Comparison of ENCODE assay signal across 23 mouse cellular contexts in the genomic region with DNA sequence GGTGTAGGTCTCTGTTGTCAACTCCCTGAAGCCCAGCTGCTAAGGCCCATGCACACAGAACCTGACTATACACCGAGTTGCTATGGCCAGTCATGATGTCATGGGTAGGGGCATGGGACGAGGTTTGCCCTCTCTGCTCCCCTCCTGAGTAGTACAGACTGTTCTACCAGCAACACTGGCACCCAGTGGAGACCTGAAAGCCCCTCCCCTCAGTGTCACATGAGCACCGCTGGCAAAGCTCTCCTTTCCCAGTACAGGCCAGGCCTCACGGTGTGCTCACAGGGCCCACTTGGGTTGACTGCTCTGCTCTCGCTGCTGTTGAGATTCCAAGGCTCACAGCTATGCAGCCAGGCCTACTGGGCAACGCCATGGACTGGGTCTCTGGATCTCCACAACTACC. TPM values are rescaled to one million over a fixed set of nuclear protein-coding genes. Genes with fewer than 3 reads are reported as not detected.
DNase-seq lines count a peak whose midpoint lies in the region; ATAC-seq and TF ChIP-seq lines count a peak whose summit lies in the region.
"Had no signal": no experiment of that assay in that cellular context is flagged by ENCODE, and none has a peak within 500 bp of the region (broad histone marks: within the 10 kb centered on the region; RNA-seq: fewer than 3 reads in every experiment).

No protein-coding gene starts in this region.

- H3K27me3 ChIP-seq in hindbrain, embryonic 15.5 days = peaks cover 8% of the 10 kb centered on the region; the same call in 1 of the 2 replicates
- H3K27me3 ChIP-seq in hindbrain, embryonic 11.5 days (ENCODE audit: control insufficient read depth, insufficient read depth, low read length) = peaks cover 2% of the 10 kb centered on the region

- no peaks in the 10 kb centered on the region for H3K4me1 ChIP-seq in hindbrain, embryonic 15.5 days (replicated peaks)
- no peaks in the 10 kb centered on the region for H3K4me1 ChIP-seq in hindbrain, embryonic 11.5 days (replicated peaks; ENCODE audit: control insufficient read depth, insufficient read depth, low read length)
- peaks cover 2% of the 10 kb centered on the region; the same call in 1 of the 2 replicates for H3K4me1 ChIP-seq in lung, adult 2 months (ENCODE audit: control insufficient read depth, insufficient read depth, low read length)
- H3K4me1 ChIP-seq: stomach, embryonic 15.5 days had no signal

- H3K4me3 ChIP-seq in hindbrain, embryonic 15.5 days = no peak overlapping the region
- no peak overlapping the region for H3K4me3 ChIP-seq in hindbrain, embryonic 11.5 days (ENCODE audit: low read depth, low read length)
- no peak overlapping the region for H3K4me3 ChIP-seq in lung, adult 2 months (replicated peaks; ENCODE audit: extremely low read depth, low read depth, low read length)
- H3K4me3 ChIP-seq: forebrain, embryonic 10.5 days; limb, embryonic 13.5 days; neural tube, embryonic 15.5 days; stomach, embryonic 15.5 days had no signal

- H3K27ac ChIP-seq in hindbrain, embryonic 15.5 days (replicated peaks) = no peak overlapping the region
- no peak overlapping the region for H3K27ac ChIP-seq in hindbrain, embryonic 11.5 days (ENCODE audit: low read depth, low read length)
- H3K27ac ChIP-seq: forebrain, embryonic 10.5 days; limb, embryonic 13.5 days; neural tube, embryonic 15.5 days; stomach, embryonic 15.5 days had no signal

- no peak for DNase-seq in hindbrain, embryonic 11.5 days (ENCODE audit: low spot score)
- DNase-seq in lung, adult 2 months = no peak
- no peak for DNase-seq in lung, postnatal 4 days
- DNase-seq in frontal cortex, adult 2 months (ENCODE audit: extremely low spot score in 1 of 2, low spot score in 1 of 2) = no peak
- DNase-seq: adrenal gland, postnatal 25 days; cerebellum, adult 11-12 months; cerebellum, postnatal 25 days; embryo, embryonic 11 days; gastrocnemius, postnatal 10 days; heart, adult 18-20 months; kidney, adult 11 months; layer of hippocampus, adult 9-11 months; midbrain, embryonic 14.5 days; thymus, adult 2 months had no signal

- ATAC-seq in hindbrain, embryonic 15.5 days (ENCODE audit: low FRiP score, low read depth) = peak; percentile 38; the same call in 1 of the 2 replicates
- no peak for ATAC-seq in hindbrain, embryonic 11.5 days (ENCODE audit: low FRiP score)
- 0 out of 2 replicates have a peak, but pooled peaks have one; percentile 25 for ATAC-seq in erythroid progenitor cell, adult 5-6 weeks (replicated peaks; ENCODE audit: low FRiP score, poor library complexity, severe bottlenecking)
- 0 out of 2 replicates have a peak, but pooled peaks have one; percentile 14 for ATAC-seq in megakaryocyte progenitor cell, adult 5-6 weeks (replicated peaks; ENCODE audit: poor library complexity)
- no peak for ATAC-seq in frontal cortex, adult (ENCODE audit: low TSS enrichment)

- TF ChIP-seq CTCF in lung, adult 2 months (IDR thresholded peaks at IDR 0.05; ENCODE audit: insufficient read depth, low read length) = no peak

- H3K36me3 ChIP-seq in hindbrain, embryonic 15.5 days = no peaks in the 10 kb centered on the region
- no peaks in the 10 kb centered on the region for H3K36me3 ChIP-seq in hindbrain, embryonic 11.5 days (ENCODE audit: control insufficient read depth, insufficient read depth, low read length)
- H3K36me3 ChIP-seq: forebrain, embryonic 10.5 days; G1E; limb, embryonic 13.5 days; neural tube, embryonic 15.5 days; stomach, embryonic 15.5 days had no signal

- 73% methylated on average over 6 of the region's 6 CpGs for WGBS in hindbrain, embryonic 15.5 days
- 67% methylated on average over 6 of the region's 6 CpGs for WGBS in hindbrain, embryonic 11.5 days
- WGBS in lung, adult 2 months = 63% methylated on average over 6 of the region's 6 CpGs

- H3K9me3 ChIP-seq in hindbrain, embryonic 15.5 days = no peaks in the 10 kb centered on the region
- no peaks in the 10 kb centered on the region for H3K9me3 ChIP-seq in hindbrain, embryonic 11.5 days (ENCODE audit: control insufficient read depth, low read length)
- H3K9me3 ChIP-seq: forebrain, embryonic 10.5 days; G1E; limb, embryonic 13.5 days; neural tube, embryonic 15.5 days; stomach, embryonic 15.5 days had no signal

- no peak overlapping the region for H3K9ac ChIP-seq in hindbrain, embryonic 15.5 days
- no peak overlapping the region for H3K9ac ChIP-seq in hindbrain, embryonic 11.5 days (ENCODE audit: low read depth, low read length)
- H3K9ac ChIP-seq: limb, embryonic 13.5 days; neural tube, embryonic 15.5 days; stomach, embryonic 15.5 days had no signal

- H3K4me2 ChIP-seq in hindbrain, embryonic 15.5 days = no peak overlapping the region
- H3K4me2 ChIP-seq in hindbrain, embryonic 11.5 days (replicated peaks; ENCODE audit: low read depth, low read length) = no peak overlapping the region
- H3K4me2 ChIP-seq: limb, embryonic 13.5 days; neural tube, embryonic 15.5 days; stomach, embryonic 15.5 days had no signal

- TF ChIP-seq POLR2A in lung, adult 2 months (IDR thresholded peaks at IDR 0.05; ENCODE audit: borderline replicate concordance, extremely low read depth, low read depth, low read length) = 0 out of 2 replicates have a peak, but pooled peaks have one; percentile 8

RNA-seq across cellular contexts. Expression of a gene that starts 5.6 kb away (rescaled TPM):
- 1.7 and 1.9 TPM in 2 replicates for polyA plus RNA-seq in hindbrain, embryonic 15.5 days (2015; fragmentation: Nextera tagmentation; extraction: Ambion mirVana)
- 0.63 and 0.99 TPM in 2 replicates for polyA plus RNA-seq in hindbrain, embryonic 11.5 days (2014; fragmentation: Nextera tagmentation; extraction: Ambion mirVana)
- 0.38 and 0.56 TPM in 2 replicates for polyA plus RNA-seq in lung, adult 2 months (2012; rRNA removed)
- total RNA-seq in erythroid progenitor cell, adult 5-6 weeks (2015; ENCODE audit: low replicate concordance) = not detected in 2 replicates
- total RNA-seq in erythroid progenitor cell, adult 5-6 weeks (2017; ENCODE audit: low replicate concordance) = not detected in 2 replicates
- not detected in 2 replicates for total RNA-seq in megakaryocyte progenitor cell, adult 5-6 weeks (2015)
- not detected in 2 replicates for total RNA-seq in megakaryocyte progenitor cell, adult 5-6 weeks (2017)
- 0.18 and 0.42 TPM in 2 replicates for polyA plus RNA-seq in frontal cortex, adult 2 months (2012; rRNA removed)
- total RNA-seq: adrenal gland, postnatal 25 days; gastrocnemius, postnatal 10 days; heart, adult 18-20 months had no signal
- polyA plus RNA-seq: G1E had no signal

RNA-seq across cellular contexts. Expression of a gene that starts 27.7 kb away (rescaled TPM):
- polyA plus RNA-seq in hindbrain, embryonic 15.5 days (2015; fragmentation: Nextera tagmentation; extraction: Ambion mirVana) = 208 and 221 TPM in 2 replicates
- 210 and 222 TPM in 2 replicates for polyA plus RNA-seq in hindbrain, embryonic 11.5 days (2014; fragmentation: Nextera tagmentation; extraction: Ambion mirVana)
- polyA plus RNA-seq in lung, adult 2 months (2012; rRNA removed) = 46.6 and 53.5 TPM in 2 replicates
- 22.7 and 28.5 TPM in 2 replicates for total RNA-seq in erythroid progenitor cell, adult 5-6 weeks (2015; ENCODE audit: low replicate concordance)
- 58.2 and 58.3 TPM in 2 replicates for total RNA-seq in erythroid progenitor cell, adult 5-6 weeks (2017; ENCODE audit: low replicate concordance)
- total RNA-seq in megakaryocyte progenitor cell, adult 5-6 weeks (2015) = 97.9 and 114 TPM in 2 replicates
- total RNA-seq in megakaryocyte progenitor cell, adult 5-6 weeks (2017) = 313 and 335 TPM in 2 replicates
- polyA plus RNA-seq in frontal cortex, adult 2 months (2012; rRNA removed) = 177 and 187 TPM in 2 replicates

RNA-seq across cellular contexts. Expression of a gene that starts 27.9 kb away (rescaled TPM):
- polyA plus RNA-seq in hindbrain, embryonic 15.5 days (2015; fragmentation: Nextera tagmentation; extraction: Ambion mirVana) = 52.2 and 55.2 TPM in 2 replicates
- 62.3 and 65.6 TPM in 2 replicates for polyA plus RNA-seq in hindbrain, embryonic 11.5 days (2014; fragmentation: Nextera tagmentation; extraction: Ambion mirVana)
- polyA plus RNA-seq in lung, adult 2 months (2012; rRNA removed) = 17.1 and 23.3 TPM in 2 replicates
- total RNA-seq in erythroid progenitor cell, adult 5-6 weeks (2015; ENCODE audit: low replicate concordance) = 2.5 and 5.4 TPM in 2 replicates
- total RNA-seq in erythroid progenitor cell, adult 5-6 weeks (2017; ENCODE audit: low replicate concordance) = 1.4 and 9.1 TPM in 2 replicates
- 40.1 and 42.7 TPM in 2 replicates for total RNA-seq in megakaryocyte progenitor cell, adult 5-6 weeks (2015)
- 24.7 and 29.4 TPM in 2 replicates for total RNA-seq in megakaryocyte progenitor cell, adult 5-6 weeks (2017)
- polyA plus RNA-seq in frontal cortex, adult 2 months (2012; rRNA removed) = 66.9 and 72.8 TPM in 2 replicates

RNA-seq across cellular contexts. Expression of a gene that starts 55.4 kb away (rescaled TPM):
- polyA plus RNA-seq in hindbrain, embryonic 15.5 days (2015; fragmentation: Nextera tagmentation; extraction: Ambion mirVana) = 1.1 and 1.2 TPM in 2 replicates
- polyA plus RNA-seq in hindbrain, embryonic 11.5 days (2014; fragmentation: Nextera tagmentation; extraction: Ambion mirVana) = 1.1 and 2.0 TPM in 2 replicates
- 0.31 and 0.91 TPM in 2 replicates for polyA plus RNA-seq in lung, adult 2 months (2012; rRNA removed)
- total RNA-seq in erythroid progenitor cell, adult 5-6 weeks (2015; ENCODE audit: low replicate concordance) = not detected in 2 replicates
- not detected in 2 replicates for total RNA-seq in erythroid progenitor cell, adult 5-6 weeks (2017; ENCODE audit: low replicate concordance)
- 0.30 TPM in 1 of 2 replicates, not detected in the other for total RNA-seq in megakaryocyte progenitor cell, adult 5-6 weeks (2015)
- 0.24 and 0.50 TPM in 2 replicates for total RNA-seq in megakaryocyte progenitor cell, adult 5-6 weeks (2017)
- 1.5 and 1.8 TPM in 2 replicates for polyA plus RNA-seq in frontal cortex, adult 2 months (2012; rRNA removed)
- polyA plus RNA-seq: G1E had no signal

Comparison
In these comparisons a context has a peak if more than half of its experiments do, and no peak if none do; other contexts are left out.
1. ATAC-seq: peak in hindbrain, embryonic 15.5 days (single experiment), erythroid progenitor cell, adult 5-6 weeks (single experiment) and megakaryocyte progenitor cell, adult 5-6 weeks (single experiment); none in hindbrain, embryonic 11.5 days (single experiment) and frontal cortex, adult (single experiment).